Mouse (Mus musculus): Measurements from ENCODE around the gene Ppp1r12b. TPM values are rescaled to one million over a fixed set of nuclear protein-coding genes. Genes with fewer than 3 reads are reported as not detected.

Gene Ppp1r12b
- polyA plus RNA-seq, 1 experiment from 2014 or later, result 11.8 TPM

DNA sequence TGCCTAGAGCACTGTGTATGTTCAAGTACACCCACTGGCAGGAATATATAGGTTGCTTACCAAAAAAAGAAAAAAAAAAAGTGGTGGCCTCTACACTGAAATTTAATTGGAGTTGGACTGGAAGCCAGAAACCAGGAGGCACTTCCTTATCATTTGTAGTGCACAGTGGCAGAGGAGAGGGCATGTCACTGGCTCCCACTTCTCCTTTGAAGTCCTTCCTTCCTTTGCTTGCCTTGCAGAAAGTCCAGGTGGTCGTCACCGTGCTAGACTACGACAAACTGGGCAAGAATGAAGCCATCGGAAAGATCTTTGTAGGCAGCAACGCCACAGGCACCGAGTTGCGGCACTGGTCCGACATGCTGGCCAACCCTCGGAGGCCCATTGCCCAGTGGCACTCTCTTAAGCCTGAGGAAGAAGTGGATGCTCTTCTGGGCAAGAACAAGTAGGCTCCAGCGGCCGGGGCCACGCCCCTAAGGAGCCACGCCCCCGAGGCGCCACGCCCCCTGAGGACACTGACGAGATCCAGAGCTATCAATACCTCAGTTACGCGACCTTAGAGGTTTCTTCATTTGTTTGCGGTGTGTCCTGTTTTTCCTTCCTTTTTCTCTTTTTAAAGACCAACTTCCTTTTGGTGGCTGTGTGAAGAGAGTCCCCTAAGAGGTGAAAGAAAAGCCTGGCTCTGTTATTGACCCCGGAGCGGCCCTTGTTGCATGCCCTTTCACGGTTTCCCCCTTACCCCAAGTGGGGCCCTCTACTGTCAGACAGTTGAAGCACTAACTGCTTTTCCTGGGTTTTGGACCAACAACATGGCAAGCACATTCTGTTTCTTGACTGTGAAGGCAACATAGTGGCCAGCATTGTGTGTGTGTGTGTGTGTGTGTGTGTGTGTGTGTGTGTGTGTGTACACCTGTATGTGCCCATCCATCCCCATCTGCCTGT lies 208.2 kb downstream of the Ppp1r12b start:
- Histone ChIP-seq H3K9ac (ENCODE audit: low read depth, low read length) (no peak overlapping the region), H3K27ac (replicated peaks; ENCODE audit: low read depth, low read length) (no peak overlapping the region), H3K4me2 (ENCODE audit: low read depth, low read length) (peak overlapping the region; percentile 34), H3K4me3 (ENCODE audit: low read depth, low read length) (no peak overlapping the region), H3K36me3 (ENCODE audit: control insufficient read depth, insufficient read depth, low read length) (no peaks in the 10 kb centered on the region), H3K9me3 (ENCODE audit: control insufficient read depth, low read length) (no peaks in the 10 kb centered on the region), H3K4me1 (ENCODE audit: control insufficient read depth, insufficient read depth, low read length) (peaks cover 27% of the 10 kb centered on the region), H3K27me3 (replicated peaks; ENCODE audit: control insufficient read depth, insufficient read depth, low read length) (no peaks in the 10 kb centered on the region)
- WGBS, result 20% methylated on average over 22 of the region's 23 CpGs
- no peak for DNase-seq (ENCODE audit: low spot score)
- no peak for ATAC-seq (ENCODE audit: low read depth)

DNA sequence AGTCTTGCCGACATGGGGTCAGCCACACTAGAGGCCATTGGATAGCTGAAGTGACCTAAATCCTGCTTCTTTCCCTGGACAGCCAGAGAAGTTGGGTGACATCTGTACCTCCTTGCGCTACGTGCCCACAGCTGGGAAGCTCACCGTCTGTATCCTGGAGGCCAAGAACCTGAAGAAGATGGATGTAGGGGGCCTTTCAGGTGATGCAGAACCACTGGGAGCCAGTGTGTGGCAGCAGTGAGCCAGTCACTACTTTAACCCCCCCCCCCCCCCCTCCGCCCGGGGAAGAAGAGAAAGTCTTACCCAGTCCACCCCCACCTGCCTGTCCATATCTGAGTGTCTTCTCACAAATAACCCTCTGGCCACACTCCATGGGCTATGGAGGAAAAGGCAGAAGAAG lies 210.1 kb downstream of the Ppp1r12b start:
- Histone ChIP-seq H3K9me3 (ENCODE audit: control insufficient read depth, low read length) (no peaks in the 10 kb centered on the region), H3K4me1 (ENCODE audit: control insufficient read depth, insufficient read depth, low read length) (peaks cover 16% of the 10 kb centered on the region; the same call in 1 of the 2 replicates), H3K9ac (ENCODE audit: low read depth, low read length) (no peak overlapping the region), H3K36me3 (ENCODE audit: control insufficient read depth, insufficient read depth, low read length) (no peaks in the 10 kb centered on the region), H3K4me2 (ENCODE audit: low read depth, low read length) (no peak overlapping the region), H3K27me3 (replicated peaks; ENCODE audit: control insufficient read depth, insufficient read depth, low read length) (no peaks in the 10 kb centered on the region), H3K27ac (replicated peaks; ENCODE audit: low read depth, low read length) (no peak overlapping the region), H3K4me3 (ENCODE audit: low read depth, low read length) (no peak overlapping the region)
- no peak for DNase-seq (ENCODE audit: low spot score)
- 59% methylated on average over 4 of the region's 6 CpGs for WGBS
- ATAC-seq (ENCODE audit: low read depth), result no peak

DNA sequence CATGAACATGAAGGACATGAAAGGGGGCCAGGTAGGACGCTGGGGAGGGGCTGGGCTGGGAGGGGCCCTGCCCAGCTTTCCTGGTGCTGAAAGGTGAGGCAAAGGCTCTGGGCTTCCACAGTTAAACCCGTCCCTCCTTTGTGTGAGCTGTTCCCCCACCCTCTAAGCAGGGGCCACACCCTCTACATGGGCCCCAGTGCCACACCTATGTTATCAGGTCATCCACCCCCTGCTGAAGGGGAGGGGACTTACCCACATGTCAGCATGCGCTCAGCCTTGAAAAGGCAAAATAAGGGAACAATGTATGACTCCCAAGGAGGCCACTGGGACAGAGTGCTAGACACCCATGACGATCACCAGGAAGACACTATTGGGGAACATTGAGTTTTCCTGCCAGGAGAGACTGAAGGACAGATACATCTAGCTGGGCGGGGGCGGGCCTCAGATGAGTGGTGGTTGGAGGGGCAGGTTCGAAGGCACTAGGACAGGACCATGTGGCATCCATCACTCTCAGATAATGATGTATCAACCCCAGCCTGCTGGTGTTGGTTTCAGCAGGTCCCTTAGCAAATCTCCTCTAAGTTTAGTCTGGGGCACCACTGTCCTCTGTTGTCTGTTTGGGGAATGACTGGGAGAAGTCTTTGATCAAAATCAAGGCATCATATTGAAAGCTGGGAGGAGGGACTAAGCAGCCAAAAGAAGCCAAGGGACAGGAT lies 213.6 kb downstream of the Ppp1r12b start:
- ATAC-seq (ENCODE audit: low read depth) (no peak), DNase-seq (ENCODE audit: low spot score) (no peak)
- Histone ChIP-seq H3K4me1 (ENCODE audit: control insufficient read depth, insufficient read depth, low read length) (no peaks in the 10 kb centered on the region), H3K9ac (ENCODE audit: low read depth, low read length) (no peak overlapping the region), H3K9me3 (ENCODE audit: control insufficient read depth, low read length) (no peaks in the 10 kb centered on the region), H3K4me3 (ENCODE audit: low read depth, low read length) (no peak overlapping the region), H3K36me3 (ENCODE audit: control insufficient read depth, insufficient read depth, low read length) (no peaks in the 10 kb centered on the region), H3K27ac (replicated peaks; ENCODE audit: low read depth, low read length) (no peak overlapping the region), H3K4me2 (ENCODE audit: low read depth, low read length) (no peak overlapping the region), H3K27me3 (replicated peaks; ENCODE audit: control insufficient read depth, insufficient read depth, low read length) (no peaks in the 10 kb centered on the region)
- 83% methylated on average over 6 of the region's 7 CpGs for WGBS

DNA sequence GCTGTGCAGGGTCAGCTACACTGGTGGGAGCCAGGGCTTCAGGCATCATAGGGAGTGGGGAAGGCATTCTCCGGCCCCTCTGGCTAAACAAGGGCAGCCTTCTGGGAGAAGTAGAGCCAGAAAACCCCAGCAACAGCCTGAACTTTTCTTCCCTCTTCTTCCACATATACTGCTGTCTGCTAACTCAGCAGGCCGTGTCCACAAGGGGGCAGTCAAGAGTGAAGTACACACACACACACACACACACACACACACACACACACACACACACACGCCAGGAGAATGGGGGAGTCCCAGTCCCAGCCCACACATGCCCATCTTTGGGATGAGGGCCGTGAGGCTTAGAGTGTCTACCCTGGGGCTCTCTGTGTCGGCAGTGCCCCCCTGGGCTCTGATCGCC lies 214.3 kb downstream of the Ppp1r12b start:
- 73% methylated on average over 5 of the region's 6 CpGs for WGBS
- no peaks in the 10 kb centered on the region for H3K9me3 ChIP-seq (ENCODE audit: control insufficient read depth, low read length)

DNA sequence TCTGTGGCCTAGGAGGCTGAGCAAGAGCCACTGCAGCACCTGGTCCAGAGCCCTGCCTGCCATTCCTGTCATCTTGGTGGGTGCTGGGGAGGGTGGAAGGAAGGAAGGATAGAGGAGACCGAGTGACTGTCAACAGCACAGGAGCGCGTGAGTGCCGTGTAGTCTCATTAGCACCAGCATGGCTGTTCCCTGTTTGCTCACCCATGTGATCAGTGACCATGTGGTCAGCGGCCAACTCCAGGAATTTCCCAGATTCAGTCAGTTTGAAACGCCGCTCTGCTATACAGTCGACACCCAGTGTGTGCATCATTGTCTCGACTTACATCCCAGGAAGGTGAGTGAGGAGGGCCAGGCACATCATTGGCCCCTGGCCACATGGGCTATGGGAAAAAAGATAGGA lies 218.3 kb downstream of the Ppp1r12b start:
- DNase-seq (ENCODE audit: low spot score) (no peak), ATAC-seq (ENCODE audit: low read depth) (no peak)
- no peak overlapping the region for H3K4me3 ChIP-seq (ENCODE audit: low read depth, low read length)
- H3K36me3 ChIP-seq (ENCODE audit: control insufficient read depth, insufficient read depth, low read length), result no peaks in the 10 kb centered on the region
- H3K27me3 ChIP-seq (replicated peaks; ENCODE audit: control insufficient read depth, insufficient read depth, low read length), result no peaks in the 10 kb centered on the region
- H3K27ac ChIP-seq (replicated peaks; ENCODE audit: low read depth, low read length), result no peak overlapping the region
- no peaks in the 10 kb centered on the region for H3K4me1 ChIP-seq (ENCODE audit: control insufficient read depth, insufficient read depth, low read length)
- H3K9me3 ChIP-seq (ENCODE audit: control insufficient read depth, low read length), result no peaks in the 10 kb centered on the region
- no peak overlapping the region for H3K9ac ChIP-seq (ENCODE audit: low read depth, low read length)
- H3K4me2 ChIP-seq (ENCODE audit: low read depth, low read length), result no peak overlapping the region
- 75% methylated on average over 9 of the region's 9 CpGs for WGBS

More for the DNA sequence above, 214.3 kb downstream of the Ppp1r12b start:
- Histone ChIP-seq H3K9ac (ENCODE audit: low read depth, low read length) (no peak overlapping the region), H3K27ac (replicated peaks; ENCODE audit: low read depth, low read length) (no peak overlapping the region), H3K4me2 (ENCODE audit: low read depth, low read length) (no peak overlapping the region), H3K4me3 (ENCODE audit: low read depth, low read length) (no peak overlapping the region), H3K27me3 (replicated peaks; ENCODE audit: control insufficient read depth, insufficient read depth, low read length) (no peaks in the 10 kb centered on the region), H3K4me1 (ENCODE audit: control insufficient read depth, insufficient read depth, low read length) (no peaks in the 10 kb centered on the region), H3K36me3 (ENCODE audit: control insufficient read depth, insufficient read depth, low read length) (no peaks in the 10 kb centered on the region)
- DNase-seq (ENCODE audit: low spot score), result no peak
- ATAC-seq (ENCODE audit: low read depth), result no peak

DNA sequence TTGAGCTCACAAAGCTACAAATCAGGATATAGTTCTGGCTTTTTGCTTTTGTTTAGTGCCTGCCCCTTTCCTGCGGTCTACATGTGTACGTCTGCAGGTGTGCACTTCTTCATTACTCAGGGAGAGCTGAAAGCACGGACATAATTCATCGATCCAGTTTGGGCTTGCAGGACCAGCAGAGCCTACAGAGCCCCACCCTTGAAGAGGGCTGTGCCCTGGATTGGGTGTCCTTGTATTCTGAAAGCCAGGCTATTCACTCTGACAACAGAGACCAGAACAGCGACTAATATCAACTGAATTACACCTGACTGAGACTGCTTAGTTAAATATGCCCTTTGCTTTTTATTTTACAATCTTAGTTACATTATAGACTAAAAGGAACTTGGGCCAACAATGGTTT lies 222.1 kb downstream of the Ppp1r12b start:
- no peaks in the 10 kb centered on the region for H3K9me3 ChIP-seq (ENCODE audit: control insufficient read depth, low read length)
- no peak overlapping the region for H3K9ac ChIP-seq (ENCODE audit: low read depth, low read length)
- no peak for ATAC-seq (ENCODE audit: low read depth)
- WGBS, result 76% methylated on average over 5 of the region's 5 CpGs
- no peaks in the 10 kb centered on the region for H3K27me3 ChIP-seq (replicated peaks; ENCODE audit: control insufficient read depth, insufficient read depth, low read length)
- H3K36me3 ChIP-seq (ENCODE audit: control insufficient read depth, insufficient read depth, low read length), result no peaks in the 10 kb centered on the region
- H3K4me2 ChIP-seq (ENCODE audit: low read depth, low read length), result no peak overlapping the region
- H3K4me1 ChIP-seq (ENCODE audit: control insufficient read depth, insufficient read depth, low read length), result no peaks in the 10 kb centered on the region
- H3K4me3 ChIP-seq (ENCODE audit: low read depth, low read length), result no peak overlapping the region
- H3K27ac ChIP-seq (replicated peaks; ENCODE audit: low read depth, low read length), result no peak overlapping the region
- no peak for DNase-seq (ENCODE audit: low spot score)

DNA sequence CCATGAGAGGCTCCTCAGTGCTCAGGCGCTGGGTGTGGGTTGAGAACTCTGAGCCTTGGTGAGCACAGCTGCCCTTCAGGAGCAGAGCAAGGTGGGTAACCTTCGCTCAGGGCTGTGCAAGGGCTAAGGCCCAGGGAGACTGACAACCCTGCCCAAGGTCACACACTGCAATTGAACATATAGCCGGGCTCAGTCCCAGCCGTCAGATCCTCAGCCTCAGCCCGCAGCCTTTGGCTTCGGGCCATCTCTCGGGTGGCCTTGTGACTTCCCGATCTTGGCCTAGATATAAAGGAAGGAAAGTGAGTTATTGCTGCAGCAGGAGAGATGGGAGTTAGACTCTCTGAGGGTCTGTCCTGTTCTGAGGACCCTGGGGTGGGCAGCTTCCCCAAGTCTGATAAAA lies 228.5 kb downstream of the Ppp1r12b start:
- Histone ChIP-seq H3K9ac (ENCODE audit: low read depth, low read length) (no peak overlapping the region), H3K4me3 (ENCODE audit: low read depth, low read length) (no peak overlapping the region), H3K9me3 (ENCODE audit: control insufficient read depth, low read length) (no peaks in the 10 kb centered on the region), H3K27ac (replicated peaks; ENCODE audit: low read depth, low read length) (no peak overlapping the region), H3K27me3 (replicated peaks; ENCODE audit: control insufficient read depth, insufficient read depth, low read length) (no peaks in the 10 kb centered on the region), H3K4me1 (ENCODE audit: control insufficient read depth, insufficient read depth, low read length) (no peaks in the 10 kb centered on the region), H3K4me2 (ENCODE audit: low read depth, low read length) (no peak overlapping the region), H3K36me3 (ENCODE audit: control insufficient read depth, insufficient read depth, low read length) (no peaks in the 10 kb centered on the region)
- DNase-seq (ENCODE audit: low spot score), result no peak
- 78% methylated on average over 8 of the region's 8 CpGs for WGBS
- no peak for ATAC-seq (ENCODE audit: low read depth)

DNA sequence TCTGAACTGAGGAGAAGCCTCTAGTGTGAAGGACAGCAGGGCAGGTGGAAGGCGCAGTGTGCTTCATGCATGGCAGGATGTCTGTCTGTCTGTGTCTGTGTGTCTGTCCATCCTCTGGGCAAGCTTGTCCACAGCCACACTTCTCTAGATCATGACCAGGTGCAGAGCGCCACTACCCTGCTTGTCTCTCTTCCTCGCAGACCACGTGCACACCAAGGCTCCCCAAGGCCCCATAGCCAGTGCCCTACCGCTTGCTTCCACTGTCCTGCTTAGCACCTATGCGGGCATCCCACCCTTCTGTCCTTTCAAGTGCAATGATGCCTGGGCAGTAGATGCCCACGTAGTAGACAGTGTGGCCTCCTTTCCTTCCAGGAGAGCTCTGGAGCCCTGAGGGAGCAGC lies 229.3 kb downstream of the Ppp1r12b start:
- H3K9me3 ChIP-seq (ENCODE audit: control insufficient read depth, low read length), result no peaks in the 10 kb centered on the region
- ATAC-seq (ENCODE audit: low read depth), result no peak
- no peak overlapping the region for H3K4me3 ChIP-seq (ENCODE audit: low read depth, low read length)
- 91% methylated on average over 7 of the region's 7 CpGs for WGBS
- no peak for DNase-seq (ENCODE audit: low spot score)
- H3K27ac ChIP-seq (replicated peaks; ENCODE audit: low read depth, low read length), result no peak overlapping the region
- H3K27me3 ChIP-seq (replicated peaks; ENCODE audit: control insufficient read depth, insufficient read depth, low read length), result no peaks in the 10 kb centered on the region
- no peak overlapping the region for H3K9ac ChIP-seq (ENCODE audit: low read depth, low read length)
- H3K4me1 ChIP-seq (ENCODE audit: control insufficient read depth, insufficient read depth, low read length), result no peaks in the 10 kb centered on the region
- H3K36me3 ChIP-seq (ENCODE audit: control insufficient read depth, insufficient read depth, low read length), result no peaks in the 10 kb centered on the region
- no peak overlapping the region for H3K4me2 ChIP-seq (ENCODE audit: low read depth, low read length)
